Mouse (Mus musculus) effector memory CD4-positive, alpha-beta T cell, adult 5 months (primary cell): ENCODE measurements around the gene 4921509C19Rik. TPM values are rescaled to one million over a fixed set of nuclear protein-coding genes. Genes with fewer than 3 reads are reported as not detected.

Experiments
- polyA plus RNA-seq: library from polyadenylated mRNA; unstranded; fragments of 100-300 nt; shearing (Covaris generic); gene quantifications from one replicate; pipeline ENCODE4 v1.2.1, GENCODE M21; 2017

Gene 4921509C19Rik
- not detected for polyA plus RNA-seq

DNA sequence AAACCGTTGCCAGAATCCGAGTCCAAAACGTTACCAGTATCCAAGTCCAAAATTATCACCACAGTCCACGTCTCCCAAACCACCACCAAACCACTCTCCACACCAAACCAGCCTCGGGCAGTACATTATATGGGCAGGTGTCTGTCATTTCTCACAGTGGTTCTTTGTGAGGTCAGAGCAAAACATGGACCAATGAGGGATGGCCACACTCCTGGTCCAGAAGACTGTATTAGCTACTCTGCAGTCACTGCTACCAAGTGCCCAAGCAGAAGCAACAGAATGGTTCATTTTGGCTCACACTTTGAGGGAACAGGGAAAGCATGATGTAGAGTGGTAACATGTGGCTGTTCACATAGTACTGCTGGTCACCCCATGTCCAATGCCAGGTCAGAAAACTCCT, at the start of gene 4921509C19Rik:
TSS of gene 4921509C19Rik (minus strand) at position 101 of the 400 bp plus-strand sequence.

DNA sequence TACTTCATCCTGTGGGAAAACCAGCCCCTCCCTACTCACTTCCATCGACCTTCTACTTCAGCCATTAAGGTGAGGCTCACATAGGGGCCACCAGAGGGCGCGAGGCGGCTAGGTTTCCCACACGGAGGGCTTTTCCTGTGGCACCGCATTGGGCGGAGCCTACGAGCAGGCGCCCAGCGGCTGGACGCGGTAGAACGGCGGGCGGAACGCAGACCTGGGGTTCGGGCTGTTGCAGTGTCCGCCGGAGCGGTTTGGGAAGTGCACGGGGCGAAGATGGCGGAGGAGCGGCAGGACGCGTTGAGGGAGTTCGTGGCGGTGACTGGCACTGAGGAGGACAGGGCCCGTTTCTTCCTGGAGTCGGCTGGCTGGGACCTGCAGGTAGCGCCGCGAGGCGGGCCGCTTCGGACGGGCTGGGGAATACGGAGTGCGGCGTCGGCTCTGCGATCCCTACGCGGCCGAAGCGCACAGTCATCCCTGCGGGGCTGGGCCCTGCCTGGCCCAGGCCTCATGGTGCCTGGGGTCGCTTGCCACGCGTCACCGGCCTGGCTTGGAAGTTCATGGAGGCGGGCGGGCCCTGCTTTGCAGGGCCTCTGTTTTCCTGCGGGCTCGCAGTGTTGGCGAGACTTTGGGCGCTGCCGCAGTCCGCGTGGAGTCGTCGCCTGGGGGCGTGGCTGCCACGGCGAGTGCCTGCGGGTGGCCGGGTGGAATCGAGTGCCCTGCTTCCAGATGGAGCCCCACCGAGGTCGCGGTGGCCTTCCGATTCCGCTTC, 18.3 kb upstream of the 4921509C19Rik start, which contains the start of gene Nsfl1c:
TSS of gene Nsfl1c (plus strand) at position 148 of the 769 bp plus-strand sequence.

Other genes with a start within 250 kb of the 4921509C19Rik start
- gene Nsfl1c, start 18.0 kb upstream of the 4921509C19Rik start, polyA plus RNA-seq, result 111 TPM
- 293 TPM for gene Fkbp1a, start 66.3 kb upstream of the 4921509C19Rik start, polyA plus RNA-seq
- 87.5 TPM for gene Sdcbp2, start 96.5 kb upstream of the 4921509C19Rik start, polyA plus RNA-seq
- gene Snph, start 156.4 kb upstream of the 4921509C19Rik start, polyA plus RNA-seq, result 0.61 TPM
- not detected for gene Rad21l, start 192.4 kb upstream of the 4921509C19Rik start, polyA plus RNA-seq
- not detected for gene Tmem74b, start 225.9 kb upstream of the 4921509C19Rik start, polyA plus RNA-seq